Mouse (Mus musculus): ENCODE measurements around the gene Gtf2f1.

GRCm38 (mm10) chr17:56982013-56982412 lies 29.1 kb downstream of the Gtf2f1 start, which contains the start of gene Acer1:
- TF ChIP-seq POLR2A (IDR thresholded peaks at IDR 0.05; ENCODE audit: control insufficient read depth, low read depth, low read length) (no peak), CTCF (IDR thresholded peaks at IDR 0.05; ENCODE audit: control insufficient read depth, insufficient read depth, insufficient replicate concordance, low read depth, low read length) (no peak)
